Mouse (Mus musculus) ES-E14 (cell line): ENCODE measurements around the gene Zfp57. TPM values are rescaled to one million over a fixed set of nuclear protein-coding genes. Genes with fewer than 3 reads are reported as not detected.

Experiments used
- DNase-seq: peaks from one replicate; pipeline ENCODE4 v3.0.0-alpha.2; 2013; ENCODE audit warnings: low read depth, low spot score
- H3K27ac ChIP-seq: 2 replicates; pipeline ENCODE4 v1.5.1; 2012; ENCODE audit warnings: low read depth, mild to moderate bottlenecking, low read length, moderate library complexity, mixed read lengths; ENCODE audit not compliant: poor library complexity, insufficient read depth, severe bottlenecking
- H3K36me3 ChIP-seq: 2 replicates; pipeline ENCODE4 v1.6.1; 2012; ENCODE audit warnings: mild to moderate bottlenecking, low read length, moderate library complexity, mixed read lengths; ENCODE audit not compliant: control insufficient read depth, poor library complexity, insufficient read depth, severe bottlenecking
- H3K4me1 ChIP-seq, 2 experiments: fragments of 150-350 bp in 1 of 2; sonication (generic) in 1 of 2; 2 replicates each; pipeline ENCODE4 v1.6.1; 2012; ENCODE audit warnings: low read length in 2 of 2, mild to moderate bottlenecking in 1 of 2, mixed read lengths in 1 of 2; ENCODE audit not compliant: control insufficient read depth in 2 of 2, insufficient read depth in 2 of 2, poor library complexity in 1 of 2
- H3K4me3 ChIP-seq, 2 experiments: fragments of 150-350 bp in 1 of 2; sonication (generic) in 1 of 2; 2 replicates each; pipeline ENCODE4 v1.5.1; 2012; ENCODE audit warnings: low read length in 2 of 2, low read depth in 1 of 2, mild to moderate bottlenecking in 1 of 2, mixed read lengths in 1 of 2; ENCODE audit not compliant: insufficient read depth in 1 of 2, poor library complexity in 1 of 2, severe bottlenecking in 1 of 2
- H3K9ac ChIP-seq: 2 replicates; pipeline ENCODE4 v1.6.1; 2012; ENCODE audit warnings: low read depth, mild to moderate bottlenecking, low read length, mixed read lengths; ENCODE audit not compliant: poor library complexity, insufficient read depth, severe bottlenecking
- H3K9me3 ChIP-seq: fragments of 150-350 bp; sonication (generic); 2 replicates; pipeline ENCODE4 v1.6.1; 2012; ENCODE audit warnings: low read depth, mild to moderate bottlenecking, low read length; ENCODE audit not compliant: control insufficient read depth, insufficient read depth
- CHD2 ChIP-seq: IDR thresholded peaks from 2 replicates; pipeline ENCODE4 v1.6.1; 2014; ENCODE audit warnings: mild to moderate bottlenecking, low read depth, low read length, inconsistent platforms
- HCFC1 ChIP-seq: IDR thresholded peaks from 2 replicates; pipeline ENCODE4 v1.6.1; 2012; ENCODE audit warnings: low read length, inconsistent platforms, borderline replicate concordance; ENCODE audit not compliant: insufficient read depth
- MAFK ChIP-seq: IDR thresholded peaks from 2 replicates; pipeline ENCODE4 v1.6.1; 2014; ENCODE audit warnings: mild to moderate bottlenecking, low read depth, low read length, inconsistent platforms; ENCODE audit not compliant: insufficient read depth
- ZC3H11A ChIP-seq: IDR thresholded peaks from 2 replicates; pipeline ENCODE4 v1.6.1; 2012; ENCODE audit warnings: low read depth, mild to moderate bottlenecking, inconsistent platforms, low read length, borderline replicate concordance
- ZNF384 ChIP-seq: IDR thresholded peaks from 2 replicates; pipeline ENCODE4 v1.6.1; 2012; ENCODE audit warnings: low read depth, low read length, inconsistent platforms
- in situ Hi-C, 2 experiments: fragments of 600-800 bp; cut with MboI; formaldehyde crosslinking; loops; one replicate each; pipeline ENCODE4 v1.15.1; 2025; ENCODE audit warnings: low sequenced_read_pairs in 2 of 2, inconsistent platforms in 1 of 2; ENCODE audit not compliant: unreplicated experiment in 2 of 2
- total RNA-seq: library from RNA; depleted of rRNA; stranded (reverse); fragments of 300-350 nt; gene quantifications from 2 replicates; pipeline ENCODE4 v1.2.3, GENCODE M21; 2012

The Zfp57 gene
- total RNA-seq, 1 experiment, result 360 TPM

- Histone ChIP-seq H3K27ac (no peak overlapping the region; the same call in 1 of the 2 replicates), H3K4me1 (peaks cover 8 to 9% of the 10 kb centered on the region in 2 experiments; a peak in 3 of 4 replicates), H3K36me3 (peaks cover 66% of the 10 kb centered on the region), H3K9ac (no peak overlapping the region), H3K9me3 (no peaks in the 10 kb centered on the region), H3K4me3 (no peak overlapping the region)
- no peak for DNase-seq
- TF ChIP-seq HCFC1 (no peak), ZNF384 (no peak), MAFK (no peak), CHD2 (no peak), ZC3H11A (no peak)
- in situ Hi-C loops, result no loop called here
Measured at GRCm38 (mm10) chr17:37008161-37008560, 7.2 kb downstream of the Zfp57 start.

DNA sequence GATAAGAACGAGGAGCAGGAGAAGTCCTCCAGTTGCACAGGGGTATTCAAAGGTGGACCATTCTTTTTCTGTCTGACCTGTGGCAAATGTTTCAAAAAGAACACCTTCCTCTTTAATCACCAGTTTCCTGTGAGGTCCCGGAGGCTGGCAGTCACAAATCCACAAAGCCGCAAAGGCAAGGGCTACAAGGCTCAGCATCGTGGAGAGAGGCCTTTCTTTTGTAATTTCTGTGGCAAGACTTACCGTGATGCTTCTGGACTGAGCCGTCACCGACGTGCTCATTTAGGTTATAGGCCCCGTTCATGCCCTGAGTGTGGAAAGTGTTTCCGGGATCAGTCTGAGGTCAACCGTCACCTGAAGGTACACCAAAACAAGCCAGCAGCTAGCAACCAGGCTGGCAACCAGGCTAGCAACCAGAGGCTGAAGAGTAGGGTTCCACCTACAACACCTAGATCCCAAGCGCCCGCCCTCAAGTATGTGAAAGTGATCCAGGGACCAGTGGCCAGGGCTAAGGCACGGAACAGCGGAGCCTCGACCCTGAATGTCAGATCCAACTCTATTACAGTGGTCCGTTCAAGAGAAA, 8.6 kb downstream of the Zfp57 start:
- Histone ChIP-seq H3K9ac (no peak overlapping the region), H3K4me1 (peaks cover 8 to 9% of the 10 kb centered on the region in 2 experiments; a peak in 3 of 4 replicates), H3K9me3 (no peaks in the 10 kb centered on the region), H3K4me3 (no peak overlapping the region; a peak in 1 of 4 replicates), H3K27ac (peak overlapping the region; percentile 48), H3K36me3 (peaks cover 62% of the 10 kb centered on the region)
- no peak for DNase-seq
- in situ Hi-C loops, result no loop called here
- TF ChIP-seq HCFC1, result no peak
- TF ChIP-seq ZNF384, result no peak
- TF ChIP-seq MAFK, result no peak
- no peak for TF ChIP-seq ZC3H11A
- no peak for TF ChIP-seq CHD2

- TF ChIP-seq CHD2 (no peak), ZNF384 (no peak), HCFC1 (no peak), MAFK (no peak), ZC3H11A (no peak)
- Histone ChIP-seq H3K9me3 (no peaks in the 10 kb centered on the region), H3K27ac (peak overlapping the region; percentile 10; the same call in 1 of the 2 replicates), H3K9ac (no peak overlapping the region), H3K36me3 (peaks cover 42% of the 10 kb centered on the region), H3K4me3 (no peak overlapping the region), H3K4me1 (peaks cover 5 to 9% of the 10 kb centered on the region in 2 experiments; a peak in 3 of 4 replicates)
- DNase-seq, result no peak
- in situ Hi-C loops, result no loop called here
Measured at GRCm38 (mm10) chr17:37011719-37012118, 10.8 kb downstream of the Zfp57 start.

- no peak for DNase-seq
- in situ Hi-C loops, result no loop called here
- H3K36me3 ChIP-seq, result peaks cover 39% of the 10 kb centered on the region
- H3K27ac ChIP-seq, result peak overlapping the region; percentile 10; the same call in 1 of the 2 replicates
- TF ChIP-seq ZNF384 (no peak), ZC3H11A (no peak), HCFC1 (no peak), CHD2 (no peak), MAFK (no peak)
- no peak overlapping the region for H3K4me3 ChIP-seq
- H3K9ac ChIP-seq, result no peak overlapping the region
- H3K4me1 ChIP-seq, result peaks cover 5 to 9% of the 10 kb centered on the region in 2 experiments; a peak in 3 of 4 replicates
- H3K9me3 ChIP-seq, result no peaks in the 10 kb centered on the region
Measured at GRCm38 (mm10) chr17:37012141-37012540, 11.2 kb downstream of the Zfp57 start.
